Mouse (Mus musculus) adrenal gland, postnatal 4 days (tissue): ENCODE data around the gene Nup188. TPM values are rescaled to one million over a fixed set of nuclear protein-coding genes. Genes with fewer than 3 reads are reported as not detected.

Experiments
- DNase-seq, 2 experiments: peaks; one replicate each; pipeline ENCODE4 v3.0.0; 2021 to 2022; ENCODE audit warnings: low spot score in 2 of 2, mixed read lengths in 2 of 2
- total RNA-seq, 2 experiments: library from RNA; stranded (reverse); gene quantifications; 2 replicates each; pipeline ENCODE4 v1.2.3; 2021

Nup188 gene
- total RNA-seq, 2 experiments from 2014 or later = 46.9 TPM

DNA sequence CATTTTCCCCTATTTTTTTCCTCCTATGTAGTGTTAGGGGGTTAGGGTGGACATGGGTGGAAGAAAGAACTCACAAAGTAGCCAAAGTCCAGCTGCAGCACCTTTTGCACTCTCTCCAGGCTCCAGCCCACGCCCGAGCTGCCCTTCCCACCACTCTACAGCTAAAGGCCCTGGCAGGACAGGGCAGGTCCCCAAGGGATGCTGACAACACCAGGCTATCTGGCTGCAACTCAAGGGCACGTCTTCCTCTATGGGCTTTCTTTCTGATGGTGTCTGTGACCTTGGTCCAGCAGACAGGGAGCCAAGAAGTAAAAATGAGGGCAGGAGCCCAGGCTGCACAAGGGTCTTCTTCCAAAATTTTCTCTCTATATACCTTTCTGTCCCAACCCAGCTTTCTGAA, 4.5 kb upstream of the Nup188 start:
- no peak for DNase-seq

DNA sequence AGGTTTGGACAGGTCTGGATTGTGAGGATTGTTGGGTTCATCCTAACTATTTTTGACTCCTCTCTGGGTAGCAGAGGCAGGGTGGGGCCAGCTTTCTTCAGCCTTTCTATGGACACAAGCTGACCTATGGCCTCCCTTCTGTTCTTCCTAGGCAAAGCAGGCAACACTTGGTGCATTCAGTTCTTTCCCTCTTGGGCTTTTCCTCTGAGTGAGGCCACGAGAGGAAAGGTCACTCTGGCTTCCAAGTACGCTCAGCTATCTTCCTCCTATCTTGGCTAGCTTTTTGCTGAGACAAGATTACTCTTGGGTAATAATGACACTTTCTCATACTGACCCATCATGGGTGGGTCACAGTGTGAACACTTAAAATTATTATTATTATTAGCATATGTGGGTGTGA, 3.0 kb upstream of the Nup188 start:
- DNase-seq = no peak

DNA sequence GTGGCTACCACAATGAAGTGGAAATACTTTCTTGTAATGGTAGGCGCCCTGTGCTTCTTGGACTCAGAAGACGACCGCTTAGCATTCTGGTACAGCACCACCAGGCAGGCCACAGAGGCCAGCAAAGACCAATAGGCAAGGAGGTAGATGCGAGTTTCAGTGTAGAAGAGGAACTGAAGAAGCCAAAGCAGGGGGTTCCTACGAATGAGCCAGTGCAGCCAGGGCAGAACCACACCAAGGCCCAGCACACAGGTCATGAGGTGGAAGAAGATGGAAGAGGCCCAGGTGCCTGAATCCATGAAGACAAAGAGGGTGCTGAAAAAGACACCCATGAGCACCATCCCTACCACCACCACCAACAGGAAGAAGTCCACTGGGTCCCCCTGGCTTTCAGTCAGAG, 1.2 kb upstream of the Nup188 start:
- no peak for DNase-seq

DNA sequence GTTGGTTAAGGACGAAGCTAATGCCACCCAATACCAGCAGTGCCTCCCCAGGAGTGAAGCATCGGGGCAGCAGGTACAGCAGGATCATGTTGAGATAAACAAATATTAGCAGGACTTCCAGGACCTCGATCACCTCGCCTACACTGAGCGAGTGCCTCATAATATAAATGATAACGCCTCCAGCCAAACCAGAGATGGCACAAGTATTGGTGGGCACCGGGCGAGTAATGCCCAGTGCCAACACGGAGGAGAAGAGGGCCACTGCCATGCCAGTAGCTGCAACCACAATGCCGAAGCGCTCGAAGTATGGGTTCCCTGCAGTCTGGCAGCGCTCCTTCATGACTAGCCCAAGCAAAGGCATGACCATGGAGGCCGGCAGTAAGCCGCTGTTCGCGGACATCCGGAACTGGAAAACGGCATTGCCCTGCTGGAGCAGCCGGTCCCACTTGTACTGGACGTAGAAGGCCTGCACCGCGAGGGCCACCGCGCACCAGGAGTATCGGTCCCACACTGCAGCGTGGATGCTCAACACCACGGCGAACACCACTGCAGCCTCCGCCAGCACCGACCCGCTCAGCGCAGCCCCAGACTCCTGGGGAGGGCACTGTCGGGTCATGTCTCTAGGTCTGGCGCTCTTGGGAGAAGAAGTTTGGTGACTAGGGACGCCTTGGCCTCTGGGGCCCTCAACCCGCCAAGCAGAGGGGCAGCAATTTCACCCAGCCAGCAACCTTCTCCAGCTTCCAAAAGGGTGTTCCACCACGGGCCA, 598 bp upstream of the Nup188 start:
- no peak for DNase-seq

DNA sequence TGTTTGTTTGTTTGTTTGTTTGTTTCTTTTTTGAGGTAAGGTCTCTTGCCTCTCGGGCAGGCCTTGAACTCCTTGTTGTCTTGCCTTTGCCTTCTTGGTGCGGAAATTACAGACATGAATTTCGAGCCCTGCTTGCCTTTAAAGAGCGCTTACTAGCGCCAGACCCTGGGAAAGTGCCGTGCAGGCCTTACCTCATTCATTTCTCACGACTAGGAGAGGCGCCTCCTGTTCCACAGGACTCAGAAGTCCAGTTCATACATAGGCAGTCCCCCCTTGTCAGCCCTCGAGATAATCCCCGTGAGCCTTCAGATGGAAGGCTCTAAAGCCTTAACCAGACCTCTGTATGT, 803 bp downstream of the Nup188 start:
- DNase-seq = no peak

DNA sequence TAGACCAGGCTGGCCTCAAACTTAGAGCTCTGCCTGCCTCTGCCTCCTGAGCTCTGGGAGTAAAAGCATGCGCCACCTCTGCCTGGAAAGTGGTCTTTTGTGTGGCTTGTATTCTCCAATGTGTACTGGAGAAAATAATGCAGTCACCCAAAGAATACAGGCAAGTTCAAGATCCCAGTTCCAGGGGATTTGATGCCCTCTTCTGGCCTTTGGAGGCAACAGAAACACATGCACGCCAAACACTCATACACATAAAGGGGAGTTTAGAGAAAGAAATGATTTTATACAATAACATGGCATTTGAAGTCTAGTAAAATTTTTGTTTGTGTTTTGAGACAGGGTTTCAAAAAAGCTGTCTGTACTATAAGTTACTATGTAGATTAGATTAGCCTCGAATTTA, 13.3 kb downstream of the Nup188 start:
- DNase-seq = no peak

DNA sequence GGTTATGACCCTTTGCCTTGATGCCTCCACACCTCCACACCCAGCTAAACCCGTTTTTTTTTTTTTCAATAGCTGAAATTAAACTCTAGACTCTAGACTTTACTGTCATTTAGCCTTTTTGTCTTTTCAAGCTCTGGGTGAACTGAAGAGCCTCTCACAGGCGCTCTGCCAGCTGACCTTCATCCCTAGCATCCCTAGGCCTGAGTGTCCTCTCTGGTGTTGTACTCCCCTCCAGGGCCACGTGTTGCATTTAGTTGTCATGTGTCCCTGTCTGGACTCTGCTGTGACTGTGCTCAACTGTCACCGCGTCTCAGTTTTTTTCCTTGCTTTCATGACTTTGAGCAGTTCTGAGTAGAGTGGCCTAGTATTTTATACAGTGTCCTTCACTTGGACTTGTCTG, 13.8 kb downstream of the Nup188 start:
- DNase-seq = no peak

DNA sequence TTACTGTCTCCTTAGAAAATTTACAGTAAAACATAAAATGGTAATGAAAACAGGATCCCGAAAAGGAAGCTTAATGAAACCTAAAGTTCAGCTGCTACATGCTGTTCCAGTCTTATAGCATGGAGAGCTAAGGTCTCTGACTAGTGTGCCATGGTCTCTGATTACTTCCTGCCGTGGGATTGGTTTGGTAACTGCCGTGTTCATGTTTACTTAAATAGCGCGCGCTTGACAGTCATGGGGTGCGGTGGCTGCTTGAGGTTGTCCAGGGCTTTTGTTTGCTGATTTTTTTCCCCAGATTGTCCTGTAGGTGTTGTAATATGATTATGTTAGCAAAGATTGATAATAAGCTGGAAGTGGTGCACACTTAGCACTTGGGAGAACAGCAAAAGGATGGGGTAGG, 19.9 kb downstream of the Nup188 start:
- no peak for DNase-seq

DNA sequence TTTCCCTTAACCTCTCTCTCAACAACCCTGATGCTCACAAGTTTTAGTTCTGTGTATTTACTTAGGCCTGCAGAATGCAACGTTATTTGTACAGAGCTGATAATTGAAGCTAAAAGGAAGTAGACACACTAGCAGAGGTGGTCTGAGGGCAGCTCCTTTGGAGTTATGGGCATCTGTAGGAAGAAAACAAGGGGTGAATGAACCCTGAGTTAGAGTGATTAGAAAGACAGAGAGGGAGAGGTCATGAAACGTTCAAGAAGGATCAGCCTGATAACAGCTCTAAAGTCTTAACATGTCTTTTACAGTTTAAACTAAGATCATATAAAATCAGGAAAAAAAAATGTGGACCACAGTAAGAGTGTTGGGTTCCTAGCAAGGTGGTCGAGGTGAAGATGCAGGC, 23.2 kb downstream of the Nup188 start:
- DNase-seq = no peak

DNA sequence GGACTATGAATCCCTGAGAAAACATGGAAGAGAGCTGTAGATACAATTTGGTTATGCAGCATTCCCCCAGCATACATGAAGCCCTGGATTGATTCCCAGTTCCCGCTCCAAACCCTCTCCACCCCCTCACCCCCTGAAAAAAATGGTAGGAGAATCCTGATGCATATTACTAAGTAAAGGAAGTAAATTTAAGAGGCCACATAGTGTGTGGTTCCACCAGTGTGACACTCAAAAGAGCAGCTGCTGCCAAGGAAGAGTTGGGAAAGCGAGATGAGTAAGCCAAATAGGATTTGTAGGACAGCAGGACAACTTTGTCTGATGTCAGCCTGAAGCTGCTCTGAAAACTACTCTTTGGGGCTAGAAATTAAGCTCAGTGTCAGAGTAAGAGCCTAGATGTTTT, 25.3 kb downstream of the Nup188 start:
- DNase-seq = no peak

DNA sequence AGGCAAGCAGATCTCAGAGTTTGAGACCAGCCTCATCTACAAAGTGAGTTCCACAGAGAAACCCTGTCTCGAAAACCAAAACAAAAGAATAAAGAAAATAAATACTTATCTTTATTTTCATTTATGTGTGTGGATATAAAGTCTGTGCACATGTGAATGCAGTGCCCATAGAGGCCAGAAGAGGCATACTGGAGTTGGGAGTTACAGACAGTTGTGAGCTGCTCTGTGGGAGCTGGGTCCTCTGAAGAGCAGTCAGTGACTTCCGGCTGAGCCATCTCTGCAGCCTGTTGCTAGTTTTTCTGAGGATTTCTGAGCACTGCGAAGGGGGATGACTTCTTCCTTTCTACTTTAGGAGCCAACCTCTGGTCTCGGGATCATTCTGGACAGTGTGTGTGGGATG, 29.9 kb downstream of the Nup188 start:
- no peak for DNase-seq

DNA sequence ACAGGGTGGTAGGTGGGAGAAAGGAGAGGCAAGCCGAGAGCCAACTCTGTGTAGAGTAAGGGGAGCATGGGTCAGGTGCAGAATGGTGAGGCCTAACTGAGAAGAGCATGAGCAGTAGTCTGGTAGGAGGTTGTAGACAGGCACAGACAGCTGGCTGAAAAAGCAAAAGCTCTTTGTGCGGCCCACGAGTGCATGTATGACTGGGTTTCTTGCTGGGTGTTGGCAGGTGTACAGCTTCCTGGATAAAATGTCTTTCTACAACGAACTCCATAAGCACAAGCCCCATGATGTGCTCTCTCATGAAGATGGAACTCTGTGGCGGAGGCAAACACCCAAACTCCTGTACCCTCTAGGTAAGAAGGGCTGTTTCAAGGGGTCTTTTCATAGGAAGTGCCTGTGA, 30.8 kb downstream of the Nup188 start:
- DNase-seq = no peak

DNA sequence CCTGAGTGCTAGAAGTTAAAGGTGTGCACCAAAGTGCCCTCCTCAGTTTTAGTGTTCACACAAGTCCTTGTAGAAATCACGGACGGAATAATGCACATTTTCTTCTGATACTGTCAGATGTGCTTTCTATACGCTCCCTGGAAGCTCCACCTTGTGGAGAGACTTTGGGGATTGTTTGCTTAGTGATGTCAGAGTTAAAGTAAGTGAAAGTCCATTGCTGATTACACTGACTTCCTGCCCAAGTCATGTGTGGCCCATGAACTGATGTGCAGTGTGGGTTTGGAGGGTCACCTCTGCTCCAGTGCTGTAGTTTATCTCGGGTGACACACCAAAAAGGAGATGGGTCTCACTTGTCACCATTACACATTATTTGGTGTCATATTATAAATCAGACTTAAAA, 33.1 kb downstream of the Nup188 start:
- DNase-seq = no peak

DNA sequence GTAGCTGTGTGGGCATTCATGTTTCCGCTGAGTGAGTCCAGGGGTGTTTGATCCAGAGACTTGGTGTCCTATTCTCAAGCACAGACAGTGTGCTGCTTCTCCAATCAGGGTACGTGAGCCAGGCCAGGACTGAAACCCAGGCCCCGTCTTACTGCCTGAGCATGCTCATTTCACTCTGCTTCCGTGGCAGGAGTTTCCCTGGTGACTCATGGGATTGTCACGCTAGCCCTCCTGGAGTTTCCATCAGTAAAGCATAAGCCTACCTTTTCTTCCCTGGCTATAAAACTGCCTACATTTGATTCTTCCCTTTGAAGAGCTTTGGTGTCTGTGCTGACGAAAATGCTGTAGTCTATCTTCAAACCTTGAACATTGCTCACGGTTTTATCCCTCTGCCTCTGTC, 36.9 kb downstream of the Nup188 start:
- no peak for DNase-seq

DNA sequence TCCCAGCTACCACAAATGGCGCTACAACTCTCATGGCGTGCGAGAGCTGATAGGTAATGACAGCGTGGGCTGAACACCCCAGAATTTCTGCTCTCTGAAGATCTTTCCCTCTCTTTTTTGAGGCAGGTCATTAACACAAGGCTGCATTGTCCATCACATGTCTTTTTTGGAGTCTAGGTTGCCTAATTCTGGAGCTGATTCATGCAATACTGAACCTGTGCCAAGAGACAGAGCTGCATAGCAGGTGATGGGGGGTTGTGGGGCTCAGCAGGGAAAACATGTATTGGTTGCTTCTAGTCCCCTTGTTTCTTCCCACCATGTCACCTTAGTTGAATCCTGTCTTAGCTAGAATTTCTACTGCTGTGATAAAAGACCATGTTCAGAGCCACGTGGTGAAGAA, 39.1 kb downstream of the Nup188 start:
- no peak for DNase-seq

DNA sequence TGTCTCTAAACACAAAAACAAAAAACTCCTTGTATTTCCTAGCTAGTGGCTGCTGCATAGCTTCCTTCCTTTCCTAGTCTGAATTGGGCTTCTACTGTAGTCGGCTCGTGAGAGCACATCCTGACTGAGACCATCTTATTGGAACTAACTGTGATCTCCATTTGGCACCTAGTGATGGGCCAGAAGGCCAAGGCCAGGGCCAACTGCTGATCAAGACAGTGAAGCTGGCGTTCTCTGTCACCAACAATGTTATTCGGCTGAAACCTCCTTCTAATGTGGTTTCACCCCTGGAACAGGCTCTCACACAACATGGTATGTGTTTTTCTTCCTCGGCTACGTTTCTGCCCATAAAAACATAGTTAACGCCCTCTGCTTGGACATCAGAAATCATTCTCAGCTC, 41.1 kb downstream of the Nup188 start:
- DNase-seq = no peak

DNA sequence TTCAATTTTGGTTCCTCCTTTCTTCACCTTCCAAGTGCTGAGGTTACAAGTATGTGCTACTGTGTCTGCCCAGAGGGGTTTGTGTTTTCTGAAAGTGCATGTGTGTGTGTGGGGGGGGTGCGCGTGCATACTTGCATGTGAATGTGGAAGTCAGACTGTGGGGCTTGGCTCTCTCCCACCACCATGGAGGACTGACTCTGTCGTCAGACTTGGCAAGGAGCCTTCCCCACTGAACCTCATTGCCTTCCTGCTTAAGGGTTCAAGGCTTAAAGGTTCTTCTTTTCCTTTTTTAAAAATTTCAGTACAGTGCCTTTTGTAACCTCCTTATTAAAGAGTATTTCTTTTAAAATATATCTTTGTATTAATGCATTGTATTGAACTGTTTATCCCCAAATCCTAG, 42.6 kb downstream of the Nup188 start:
- DNase-seq = no peak

DNA sequence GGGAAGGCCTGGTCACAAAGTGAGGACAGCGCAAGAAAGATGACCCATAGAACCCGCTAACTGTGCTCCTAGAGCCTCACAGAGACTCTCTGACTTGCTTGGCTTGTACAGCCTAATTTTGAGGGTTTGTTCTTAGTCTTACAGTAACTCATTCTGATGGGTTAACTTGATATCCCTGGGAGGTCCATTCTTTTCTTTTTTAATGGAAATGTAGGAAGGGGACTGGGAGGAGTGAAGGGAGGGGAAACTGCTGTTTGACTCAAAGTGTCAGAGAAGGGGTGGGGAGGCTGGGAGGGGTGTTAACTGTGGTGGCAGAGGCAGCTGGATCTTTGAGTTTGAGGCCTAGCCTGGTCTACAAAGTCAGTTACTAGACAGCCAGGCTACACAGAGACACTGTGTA, 49.1 kb downstream of the Nup188 start:
- DNase-seq = no peak

DNA sequence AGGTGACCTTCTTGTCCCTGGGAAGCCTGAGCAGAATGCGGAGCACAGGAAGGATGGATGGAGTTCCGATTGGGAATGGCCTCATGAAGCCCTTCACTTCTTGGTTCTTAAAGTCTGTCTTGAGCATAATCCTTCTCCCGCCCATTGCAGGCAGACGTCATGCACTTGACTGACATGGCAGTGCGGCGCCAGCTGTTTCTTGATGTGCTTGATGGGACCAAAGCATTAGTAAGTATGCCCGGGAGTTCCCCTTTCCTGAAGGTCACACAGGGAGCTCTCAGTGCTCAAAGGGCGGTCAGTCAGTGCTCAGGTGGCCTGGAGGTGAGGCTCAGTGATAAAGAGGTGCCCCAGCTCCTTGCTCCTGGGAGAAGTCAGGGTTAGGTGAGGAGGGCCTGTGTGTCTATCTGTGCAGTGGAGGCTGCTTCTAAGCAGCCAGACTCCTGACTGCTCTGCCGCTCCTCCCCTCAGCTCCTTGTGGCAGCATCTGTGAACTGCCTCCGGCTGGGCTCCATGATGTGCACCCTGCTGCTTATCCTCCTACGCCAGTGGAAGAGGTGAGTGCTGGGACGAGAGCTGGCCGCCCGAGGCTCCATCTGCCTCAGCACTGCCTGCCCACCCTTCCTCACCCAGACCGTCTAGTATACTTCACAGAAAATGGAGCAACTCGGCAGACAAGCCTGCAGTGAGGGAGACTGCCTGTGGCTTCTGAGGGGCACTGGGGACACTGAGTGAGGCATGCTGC, 50.1 kb downstream of the Nup188 start:
- no peak for DNase-seq

DNA sequence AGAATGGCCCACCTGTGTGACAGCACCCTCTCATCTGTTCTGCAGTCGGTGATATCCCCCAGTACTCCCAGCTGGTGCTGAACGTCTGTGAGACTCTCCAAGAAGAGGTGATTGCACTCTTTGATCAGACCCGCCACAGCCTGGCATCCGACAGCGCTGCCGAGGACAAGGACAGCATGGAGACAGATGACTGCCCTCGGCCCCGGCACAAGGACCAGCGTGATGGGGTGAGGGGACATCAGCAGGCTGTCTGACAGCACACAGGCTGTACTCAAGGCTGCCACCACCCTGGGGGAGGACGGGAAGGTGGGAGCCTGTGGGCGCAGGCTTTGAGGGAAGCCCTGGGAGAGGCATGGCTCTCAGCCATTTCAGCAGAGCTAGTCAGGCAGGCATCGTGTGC, 51.0 kb downstream of the Nup188 start:
- peak in 1 of 2 experiments; percentile 53 for DNase-seq

DNA sequence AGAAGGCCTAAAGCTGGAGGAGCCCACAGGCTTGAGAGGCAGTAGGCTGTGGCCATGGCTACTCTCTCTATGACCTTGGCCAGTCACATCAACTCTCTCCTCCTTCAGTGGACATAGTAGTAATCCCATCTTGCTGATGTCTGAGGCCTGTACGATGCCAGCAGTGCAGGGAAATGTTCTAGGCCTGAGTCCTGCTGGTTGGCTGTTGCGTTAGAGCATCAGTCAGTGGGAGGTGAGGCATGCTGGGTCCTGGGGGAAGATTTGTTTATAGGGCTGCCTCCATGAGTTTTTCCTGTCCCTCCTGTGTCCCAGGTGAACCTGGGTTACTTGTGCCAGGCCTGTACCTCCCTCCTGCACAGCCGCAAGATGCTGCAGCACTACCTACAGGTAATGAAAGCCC, 55.9 kb downstream of the Nup188 start:
- no peak for DNase-seq

DNA sequence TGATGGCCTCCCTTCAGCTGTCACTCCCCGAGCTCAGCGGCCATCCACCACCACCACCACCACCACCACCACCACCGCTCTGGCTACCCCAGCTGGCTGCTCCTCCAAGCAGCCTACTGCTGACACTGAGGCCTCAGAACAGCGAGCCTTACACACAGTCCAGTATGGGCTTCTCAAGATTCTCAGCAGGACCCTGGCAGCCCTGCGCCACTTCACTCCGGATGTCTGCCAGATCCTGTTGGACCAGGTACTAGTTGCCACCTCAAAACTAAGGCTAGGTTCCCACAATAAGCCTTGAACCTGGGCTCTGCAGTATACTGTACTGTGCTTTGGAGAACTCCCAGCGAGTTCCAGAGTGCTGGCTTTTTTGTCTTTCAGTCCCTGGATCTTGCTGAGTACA, 56.3 kb downstream of the Nup188 start:
- DNase-seq = no peak

DNA sequence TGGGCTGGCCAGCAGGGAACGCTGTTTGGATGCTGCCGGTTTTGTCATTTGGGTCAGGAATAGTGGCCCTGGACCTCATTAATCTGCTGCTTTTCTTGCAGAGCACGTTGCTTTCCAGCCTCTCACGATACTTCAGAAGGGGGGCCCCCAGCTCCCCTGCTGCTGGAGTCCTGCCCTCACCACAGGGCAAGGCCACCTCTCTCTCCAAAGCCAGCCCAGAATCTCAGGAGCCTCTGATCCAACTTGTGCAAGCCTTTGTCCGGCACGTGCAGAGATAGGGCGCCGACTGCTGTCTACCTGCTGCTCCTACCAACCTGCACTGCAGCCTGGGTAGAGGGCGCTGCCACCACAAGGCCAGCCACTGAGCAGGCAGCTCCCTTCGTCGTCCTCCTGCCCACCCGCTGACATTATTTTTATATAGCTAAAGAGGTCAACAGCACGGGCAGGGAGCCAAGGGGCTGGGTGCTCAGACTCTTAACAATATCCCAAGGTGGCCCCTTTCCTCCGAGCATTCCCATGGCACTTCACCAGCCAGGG, 57.5 kb downstream of the Nup188 start:
- peak in 1 of 2 experiments; percentile 54 for DNase-seq
